Mouse (Mus musculus) myocyte (in vitro differentiated cells): ENCODE data around the gene Zdhhc19.

Experiments used
- CEBPB ChIP-seq: IDR thresholded peaks from 2 replicates; pipeline ENCODE4 v1.6.1; 2011; ENCODE audit warnings: mild to moderate bottlenecking, moderate library complexity; ENCODE audit not compliant: poor library complexity, insufficient read depth, severe bottlenecking
- POLR2A ChIP-seq: IDR thresholded peaks from one replicate; pipeline ENCODE4 v1.6.1; 2011; ENCODE audit warnings: low read depth, mild to moderate bottlenecking, control low read depth, moderate library complexity; ENCODE audit not compliant: insufficient read length

GRCm38 (mm10) chr16:32449665-32450064 lies 46.4 kb upstream of the Zdhhc19 start:
- TF ChIP-seq POLR2A (no peak), CEBPB (no peak)
